Mouse (Mus musculus) heart, embryonic 16.5 days (tissue): ENCODE data around the gene Syt5. TPM values are rescaled to one million over a fixed set of nuclear protein-coding genes. Genes with fewer than 3 reads are reported as not detected.

Source experiments
- ATAC-seq: fragments of 200-750 bp; cut with Nextera tagmentation; replicated peaks from 2 replicates; pipeline ENCODE4 v1.8.0; 2017; ENCODE audit warnings: moderate number of reproducible peaks; ENCODE audit not compliant: insufficient read depth, low FRiP score; ENCODE audit errors: extremely low read depth
- H3K27ac ChIP-seq: fragments of 300-500 bp; sonication (generic); 2 replicates; pipeline ENCODE4 v1.5.1; 2014; ENCODE audit warnings: mild to moderate bottlenecking, low read length, control low read depth, moderate library complexity
- H3K27me3 ChIP-seq: fragments of 300-500 bp; sonication (generic); 2 replicates; pipeline ENCODE4 v1.6.1; 2014; ENCODE audit warnings: low read length, mixed read lengths; ENCODE audit not compliant: control insufficient read depth, insufficient read depth
- H3K36me3 ChIP-seq: fragments of 300-500 bp; sonication (generic); 2 replicates; pipeline ENCODE4 v1.6.1; 2014; ENCODE audit not compliant: control insufficient read depth, insufficient read depth
- H3K4me1 ChIP-seq: fragments of 300-500 bp; sonication (generic); 2 replicates; pipeline ENCODE4 v1.6.1; 2014; ENCODE audit warnings: low read length, mixed read lengths; ENCODE audit not compliant: control insufficient read depth, insufficient read depth
- H3K4me2 ChIP-seq: fragments of 300-500 bp; sonication (generic); 2 replicates; pipeline ENCODE4 v1.6.1; 2014; ENCODE audit warnings: low read depth, mild to moderate bottlenecking, control low read depth, low read length
- H3K4me3 ChIP-seq: fragments of 300-500 bp; sonication (generic); 2 replicates; pipeline ENCODE4 v1.5.1; 2014; ENCODE audit warnings: mild to moderate bottlenecking, control low read depth, low read length
- H3K9ac ChIP-seq: fragments of 300-500 bp; sonication (generic); 2 replicates; pipeline ENCODE4 v1.6.1; 2014; ENCODE audit warnings: low read length, control low read depth
- H3K9me3 ChIP-seq: fragments of 300-500 bp; sonication (generic); replicated peaks from 2 replicates; pipeline ENCODE4 v1.6.1; 2016; ENCODE audit warnings: low read length; ENCODE audit not compliant: control insufficient read depth
- WGBS: fragments of 180-500 bp; shearing (Covaris S2); extraction: QIAGEN DNeasy Blood & Tissue Kit; methylation state at CpG from one replicate; pipeline ENCODE4 v1.1.7; 2014; 5-methylcytosine and 5-hydroxymethylcytosine counted together
- polyA plus RNA-seq: library from polyadenylated mRNA; unstranded; fragments of >200 nt; fragmentation: Nextera tagmentation; extraction: Ambion mirVana; gene quantifications from 2 replicates; pipeline ENCODE4 v1.2.1, GENCODE M21; 2015

The Syt5 gene
- polyA plus RNA-seq, 1 experiment from 2014 or later: 1.9 TPM

DNA sequence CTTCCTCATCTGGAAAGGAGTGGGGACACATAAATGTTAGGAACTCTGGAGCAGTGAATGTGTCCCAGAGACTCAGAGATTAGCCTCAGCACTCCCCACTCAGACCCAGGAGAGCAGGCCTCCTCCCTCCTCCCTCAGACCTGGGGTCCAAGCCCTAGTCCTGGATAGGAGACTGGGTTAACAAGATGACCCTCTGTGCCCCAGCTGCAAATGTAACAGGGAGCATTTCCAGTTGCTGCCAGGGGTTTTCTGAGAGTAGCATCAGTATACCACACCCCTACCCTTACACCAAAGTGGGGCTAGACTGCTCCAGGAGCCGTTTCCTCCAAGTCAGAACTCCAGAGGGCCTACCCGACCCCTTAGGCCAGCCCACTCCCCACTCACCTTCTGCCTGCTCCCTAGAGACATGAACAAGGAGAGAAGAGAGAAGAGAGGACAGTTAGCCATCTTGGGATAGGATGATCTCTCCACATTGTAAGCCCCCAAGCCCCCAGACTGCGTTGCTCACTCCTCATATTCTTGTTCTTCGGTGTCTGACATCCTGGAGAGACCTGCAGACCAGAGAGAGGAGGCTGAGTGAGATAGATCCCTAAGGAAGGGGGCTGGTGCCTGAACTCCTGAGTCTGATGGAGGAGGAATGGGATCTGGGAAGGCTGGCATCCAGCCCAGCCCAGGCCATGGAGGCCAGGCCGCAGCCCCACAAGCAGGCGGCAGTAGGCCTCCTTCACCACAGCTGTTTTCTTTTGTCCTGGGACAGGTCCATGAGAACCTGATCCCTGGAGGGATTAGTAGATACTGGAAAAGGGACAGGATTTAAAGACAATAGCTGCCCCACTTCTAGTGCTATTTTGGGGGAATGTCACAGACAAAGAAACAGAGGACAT is 33.3 kb downstream of the Syt5 start:
- Histone ChIP-seq H3K9me3 (no peaks in the 10 kb centered on the region), H3K27ac (peak overlapping the region; percentile 94), H3K36me3 (peaks cover 6% of the 10 kb centered on the region), H3K4me2 (peak overlapping the region; percentile 31), H3K4me1 (peaks cover 68% of the 10 kb centered on the region), H3K27me3 (no peaks in the 10 kb centered on the region), H3K9ac (peak overlapping the region; percentile 57), H3K4me3 (no peak overlapping the region)
- WGBS: 33% methylated on average over 6 of the region's 6 CpGs
- peak; percentile 5; the same call in 1 of the 2 replicates for ATAC-seq

GRCm38 (mm10) chr7:4513236-4513635 is 34.1 kb downstream of the Syt5 start:
- H3K4me2 ChIP-seq: peak overlapping the region; percentile 31; the same call in 1 of the 2 replicates

DNA sequence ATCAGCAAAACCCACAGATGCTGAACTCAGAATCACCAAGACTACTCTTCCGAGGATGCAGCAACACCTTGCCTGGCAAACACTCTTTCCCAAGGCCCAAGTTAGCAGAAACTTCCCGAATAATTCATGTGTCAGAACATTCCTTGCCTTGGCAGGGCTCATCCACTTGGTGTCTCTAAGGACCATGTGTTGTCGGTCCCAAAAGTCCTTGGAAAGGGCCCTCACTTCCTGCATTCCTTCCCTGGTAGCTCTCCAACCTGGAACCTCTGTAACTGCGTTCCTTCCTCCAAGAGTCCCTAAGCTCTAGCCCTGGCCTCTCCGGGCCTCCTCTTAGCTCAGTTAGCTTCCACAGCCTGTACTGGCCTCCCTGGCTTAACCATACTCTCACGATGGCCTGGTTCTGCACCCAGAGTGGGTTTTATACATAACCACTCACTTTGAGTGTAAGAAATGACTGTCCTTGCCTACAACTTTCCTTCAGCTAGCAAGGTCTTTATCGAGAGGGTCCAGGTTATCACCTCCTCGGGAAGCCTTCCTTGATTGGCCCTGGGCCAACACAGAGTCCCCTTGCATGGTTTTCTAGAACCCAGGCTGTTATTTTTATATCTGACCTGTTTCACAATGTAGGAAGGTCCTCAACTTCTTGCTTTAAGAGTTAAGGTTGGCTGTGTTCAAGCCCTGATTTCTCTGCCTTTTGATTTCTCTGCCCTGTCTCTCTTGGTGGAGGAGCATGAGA is 35.7 kb downstream of the Syt5 start:
- peak overlapping the region; percentile 88 for H3K27ac ChIP-seq
- H3K4me3 ChIP-seq: no peak overlapping the region
- H3K4me1 ChIP-seq: peaks cover 59% of the 10 kb centered on the region
- peak overlapping the region; percentile 41 for H3K4me2 ChIP-seq
- peak overlapping the region; percentile 68 for H3K9ac ChIP-seq
- H3K27me3 ChIP-seq: no peaks in the 10 kb centered on the region
- 22% methylated on average over 8 of the region's 8 CpGs for WGBS
- no peaks in the 10 kb centered on the region for H3K36me3 ChIP-seq
- no peak for ATAC-seq
- no peaks in the 10 kb centered on the region for H3K9me3 ChIP-seq

More at GRCm38 (mm10) chr7:4513236-4513635, 34.1 kb downstream of the Syt5 start:
- Histone ChIP-seq H3K9me3 (no peaks in the 10 kb centered on the region), H3K27ac (peak overlapping the region; percentile 94), H3K36me3 (peaks cover 4% of the 10 kb centered on the region), H3K4me1 (peaks cover 66% of the 10 kb centered on the region), H3K4me3 (no peak overlapping the region), H3K27me3 (no peaks in the 10 kb centered on the region), H3K9ac (peak overlapping the region; percentile 45; the same call in 1 of the 2 replicates)
- 24% methylated on average over 13 of the region's 13 CpGs for WGBS
- ATAC-seq: no peak

GRCm38 (mm10) chr7:4509863-4510608 is 37.3 kb downstream of the Syt5 start:
- ATAC-seq: peak; percentile 85
- H3K4me1 ChIP-seq: peaks cover 47% of the 10 kb centered on the region
- H3K27me3 ChIP-seq: no peaks in the 10 kb centered on the region
- H3K36me3 ChIP-seq: no peaks in the 10 kb centered on the region
- WGBS: 9% methylated on average over 24 of the region's 24 CpGs
- peak overlapping the region; percentile 88 for H3K27ac ChIP-seq
- peak overlapping the region; percentile 46 for H3K4me2 ChIP-seq
- no peaks in the 10 kb centered on the region for H3K9me3 ChIP-seq
- peak overlapping the region; percentile 53 for H3K9ac ChIP-seq
- H3K4me3 ChIP-seq: 0 out of 2 replicates have a peak overlapping the region, but pooled peaks have one; percentile 13

GRCm38 (mm10) chr7:4508739-4509116 is 38.6 kb downstream of the Syt5 start:
- Histone ChIP-seq H3K9me3 (no peaks in the 10 kb centered on the region), H3K27me3 (no peaks in the 10 kb centered on the region), H3K27ac (no peak overlapping the region), H3K4me2 (no peak overlapping the region), H3K9ac (0 out of 2 replicates have a peak overlapping the region, but pooled peaks have one; percentile 22), H3K4me3 (no peak overlapping the region), H3K36me3 (0 out of 2 replicates have a peak, but pooled peaks cover 2% of the 10 kb centered on the region), H3K4me1 (peaks cover 38% of the 10 kb centered on the region)
- ATAC-seq: no peak
- 78% methylated on average over 8 of the region's 8 CpGs for WGBS

DNA sequence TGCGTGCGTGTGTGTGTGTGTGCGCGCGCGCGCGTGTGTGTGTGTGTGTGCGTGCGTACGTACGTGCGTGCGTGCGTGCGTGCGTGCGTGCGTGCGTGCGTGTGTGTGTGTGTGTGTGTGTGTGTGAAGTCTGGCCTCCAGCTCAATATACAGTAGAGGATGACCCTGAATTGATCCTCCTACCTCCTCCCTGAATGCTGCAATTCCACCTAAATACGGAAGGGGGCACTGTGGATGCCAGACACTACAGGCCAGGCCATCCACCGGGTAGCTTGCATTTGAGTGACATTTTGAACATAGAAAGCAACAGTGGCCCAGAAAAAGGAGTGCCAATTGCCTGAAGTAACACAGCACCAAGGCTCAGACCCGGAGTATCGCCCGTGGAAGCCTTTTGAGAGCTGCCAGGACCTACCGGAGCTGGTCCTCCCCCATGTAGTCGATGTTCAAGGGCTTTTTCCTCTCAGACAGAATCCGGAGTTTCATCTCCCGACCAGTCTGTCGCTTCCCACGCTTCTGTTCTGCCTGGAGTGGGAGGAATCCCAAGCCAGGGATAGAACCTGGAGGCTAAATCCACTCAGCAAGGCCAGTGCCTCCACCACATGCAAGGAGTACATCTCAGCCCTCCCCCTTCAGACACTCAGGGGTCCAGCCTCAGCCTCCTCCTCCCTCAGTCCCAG is 39.1 kb downstream of the Syt5 start:
- no peak overlapping the region for H3K27ac ChIP-seq
- no peaks in the 10 kb centered on the region for H3K9me3 ChIP-seq
- no peaks in the 10 kb centered on the region for H3K27me3 ChIP-seq
- H3K9ac ChIP-seq: 0 out of 2 replicates have a peak overlapping the region, but pooled peaks have one; percentile 22
- no peak overlapping the region for H3K4me2 ChIP-seq
- H3K4me3 ChIP-seq: no peak overlapping the region
- H3K36me3 ChIP-seq: 0 out of 2 replicates have a peak, but pooled peaks cover 2% of the 10 kb centered on the region
- WGBS: 74% methylated on average over 24 of the region's 32 CpGs
- ATAC-seq: no peak
- peaks cover 36% of the 10 kb centered on the region for H3K4me1 ChIP-seq

- Histone ChIP-seq H3K4me2 (no peak overlapping the region), H3K9me3 (no peaks in the 10 kb centered on the region), H3K4me3 (no peak overlapping the region), H3K4me1 (peaks cover 35% of the 10 kb centered on the region), H3K36me3 (0 out of 2 replicates have a peak, but pooled peaks cover 2% of the 10 kb centered on the region), H3K9ac (no peak overlapping the region), H3K27ac (no peak overlapping the region), H3K27me3 (no peaks in the 10 kb centered on the region)
- no peak for ATAC-seq
- 78% methylated on average over 3 of the region's 4 CpGs for WGBS
These were observed 40.1 kb downstream of the Syt5 start for GRCm38 (mm10) chr7:4507220-4507619.
